Comparison of ENCODE assay signal across 20 mouse cellular contexts in the genomic region with DNA sequence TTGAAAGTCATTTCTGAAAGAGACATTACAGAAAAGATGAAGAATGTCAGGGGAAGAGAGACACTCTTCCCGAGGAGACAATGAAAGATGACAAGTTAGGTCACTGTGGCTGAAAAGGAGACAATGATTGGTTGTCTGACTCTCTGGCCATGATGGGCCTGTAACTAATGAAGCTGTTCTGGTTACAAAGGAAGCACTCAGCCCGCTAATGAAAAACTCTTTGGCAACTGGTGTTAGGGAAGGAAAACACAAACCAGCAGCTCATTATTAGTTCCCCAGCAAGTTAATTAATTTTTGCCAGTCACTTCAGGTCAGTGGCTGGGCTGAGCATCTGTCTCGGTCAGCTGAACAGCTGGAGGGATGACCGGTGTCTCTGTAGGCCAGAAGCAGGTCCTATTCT.
DNase-seq lines count a peak whose midpoint lies in the region; ATAC-seq and TF ChIP-seq lines count a peak whose summit lies in the region.
"Had no signal": no experiment of that assay in that cellular context is flagged by ENCODE, and none has a peak within 500 bp of the region (broad histone marks: within the 10 kb centered on the region; RNA-seq: fewer than 3 reads in every experiment).

No protein-coding gene starts in this region.

- H3K36me3 ChIP-seq in hindbrain, embryonic 10.5 days, result no peaks in the 10 kb centered on the region
- no peaks in the 10 kb centered on the region for H3K36me3 ChIP-seq in hindbrain, embryonic 13.5 days
- H3K36me3 ChIP-seq in hindbrain, postnatal 0 days (ENCODE audit: insufficient read depth, low read length), result no peaks in the 10 kb centered on the region
- H3K36me3 ChIP-seq: forebrain, embryonic 15.5 days; heart, embryonic 12.5 days; liver, embryonic 12.5 days had no signal

- H3K27ac ChIP-seq in hindbrain, embryonic 10.5 days, result no peak overlapping the region
- no peak overlapping the region for H3K27ac ChIP-seq in hindbrain, embryonic 13.5 days
- no peak overlapping the region for H3K27ac ChIP-seq in hindbrain, postnatal 0 days
- H3K27ac ChIP-seq: forebrain, embryonic 15.5 days; left cerebral cortex, adult 2 months; liver, embryonic 12.5 days had no signal

- no peaks in the 10 kb centered on the region for H3K9me3 ChIP-seq in hindbrain, embryonic 10.5 days
- no peaks in the 10 kb centered on the region for H3K9me3 ChIP-seq in hindbrain, embryonic 13.5 days
- no peaks in the 10 kb centered on the region for H3K9me3 ChIP-seq in hindbrain, postnatal 0 days (ENCODE audit: low read length)
- H3K9me3 ChIP-seq: forebrain, embryonic 15.5 days; heart, embryonic 12.5 days; liver, embryonic 12.5 days; megakaryocyte, embryonic 14.5 days had no signal

- TF ChIP-seq CTCF in hindbrain, postnatal 0 days (IDR thresholded peaks at IDR 0.05; ENCODE audit: low read depth), result no peak

- no peak overlapping the region for H3K9ac ChIP-seq in hindbrain, embryonic 13.5 days
- H3K9ac ChIP-seq in hindbrain, postnatal 0 days (replicated peaks; ENCODE audit: low read length), result no peak overlapping the region
- H3K9ac ChIP-seq: forebrain, embryonic 15.5 days; heart, embryonic 12.5 days; liver, embryonic 12.5 days had no signal

- no peak overlapping the region for H3K4me2 ChIP-seq in hindbrain, embryonic 13.5 days
- no peak overlapping the region for H3K4me2 ChIP-seq in hindbrain, postnatal 0 days (ENCODE audit: low read depth, low read length)
- H3K4me2 ChIP-seq: forebrain, embryonic 15.5 days; heart, embryonic 12.5 days; liver, embryonic 12.5 days had no signal

- H3K27me3 ChIP-seq in hindbrain, embryonic 10.5 days (ENCODE audit: insufficient read depth, poor library complexity, severe bottlenecking), result no peaks in the 10 kb centered on the region
- H3K27me3 ChIP-seq in hindbrain, embryonic 13.5 days, result no peaks in the 10 kb centered on the region
- no peaks in the 10 kb centered on the region for H3K27me3 ChIP-seq in hindbrain, postnatal 0 days (ENCODE audit: insufficient read depth, low read length)
- H3K27me3 ChIP-seq: forebrain, embryonic 15.5 days; heart, embryonic 12.5 days; liver, embryonic 12.5 days; megakaryocyte, embryonic 14.5 days had no signal

- no peak for ATAC-seq in hindbrain, embryonic 13.5 days (ENCODE audit: low FRiP score)
- ATAC-seq in hindbrain, postnatal 0 days, result peak; percentile 66
- ATAC-seq: forebrain, embryonic 15.5 days; inflammation-experienced regulatory T-cells, adult 6 months; liver, embryonic 12.5 days; midbrain, embryonic 16.5 days; Patski had no signal

- no peak overlapping the region for H3K4me3 ChIP-seq in hindbrain, embryonic 10.5 days
- no peak overlapping the region for H3K4me3 ChIP-seq in hindbrain, embryonic 13.5 days
- no peak overlapping the region for H3K4me3 ChIP-seq in hindbrain, postnatal 0 days (ENCODE audit: low read length)
- H3K4me3 ChIP-seq: forebrain, embryonic 15.5 days; heart, embryonic 12.5 days; left cerebral cortex, adult 2 months; liver, embryonic 12.5 days; megakaryocyte, embryonic 14.5 days had no signal

- WGBS in hindbrain, embryonic 10.5 days, result 34% methylated on average over 4 of the region's 4 CpGs
- 17% methylated on average over 4 of the region's 4 CpGs for WGBS in hindbrain, embryonic 13.5 days
- 18% methylated on average over 4 of the region's 4 CpGs for WGBS in hindbrain, postnatal 0 days

- DNase-seq in hindbrain, embryonic 10.5 days (ENCODE audit: low spot score), result peak; percentile 4
- peak; percentile 10 to 17 for DNase-seq in layer of hippocampus, postnatal 14 days (ENCODE audit: low spot score in 2 of 2)
- no peak for DNase-seq in layer of hippocampus, adult 11-12 months (ENCODE audit: low spot score)
- DNase-seq in hindbrain, postnatal 0 days (ENCODE audit: low spot score), result peak; percentile 12
- DNase-seq in heart, adult 18-20 months, result no peak
- DNase-seq in left cerebral cortex, adult 18-20 months (ENCODE audit: low spot score in 2 of 2), result no peak
- DNase-seq: adrenal gland, postnatal 10 days; cerebellum, adult 11 months; heart, postnatal 14 days; kidney, adult 8-10 months; lung, adult 2 months had no signal

- peaks cover 13% of the 10 kb centered on the region for H3K4me1 ChIP-seq in hindbrain, embryonic 10.5 days (replicated peaks)
- H3K4me1 ChIP-seq in hindbrain, embryonic 13.5 days (replicated peaks), result no peaks in the 10 kb centered on the region
- H3K4me1 ChIP-seq in hindbrain, postnatal 0 days (ENCODE audit: insufficient read depth, low read length), result no peaks in the 10 kb centered on the region
- H3K4me1 ChIP-seq: forebrain, embryonic 15.5 days; heart, embryonic 12.5 days; liver, embryonic 12.5 days; megakaryocyte, embryonic 14.5 days had no signal

Comparison
In these comparisons a context has a peak if more than half of its experiments do, and no peak if none do; other contexts are left out.
1. DNase-seq: peak in hindbrain, embryonic 10.5 days (single experiment), layer of hippocampus, postnatal 14 days (2 of 2) and hindbrain, postnatal 0 days (single experiment); none in layer of hippocampus, adult 11-12 months (single experiment), heart, adult 18-20 months (0 of 2) and left cerebral cortex, adult 18-20 months (0 of 2).